Mouse (Mus musculus): ENCODE results near the gene Tmem185b.

The Tmem185b gene

GRCm38 (mm10) chr1:119525689-119526591, at the start of gene Tmem185b:
Gene Tmem185b, plus strand, starts transcription at chr1:119526160.
- DNase-seq (ENCODE audit: low read depth, low spot score), result peak; percentile 75

GRCm38 (mm10) chr1:119476905-119477353, 49.0 kb upstream of the Tmem185b start:
- no peak for DNase-seq (ENCODE audit: low read depth, low spot score)

GRCm38 (mm10) chr1:119479641-119480040, 46.3 kb upstream of the Tmem185b start:
- DNase-seq (ENCODE audit: low read depth, low spot score), result no peak

GRCm38 (mm10) chr1:119480678-119481077, 45.3 kb upstream of the Tmem185b start:
- DNase-seq (ENCODE audit: low read depth, low spot score), result no peak

DNA sequence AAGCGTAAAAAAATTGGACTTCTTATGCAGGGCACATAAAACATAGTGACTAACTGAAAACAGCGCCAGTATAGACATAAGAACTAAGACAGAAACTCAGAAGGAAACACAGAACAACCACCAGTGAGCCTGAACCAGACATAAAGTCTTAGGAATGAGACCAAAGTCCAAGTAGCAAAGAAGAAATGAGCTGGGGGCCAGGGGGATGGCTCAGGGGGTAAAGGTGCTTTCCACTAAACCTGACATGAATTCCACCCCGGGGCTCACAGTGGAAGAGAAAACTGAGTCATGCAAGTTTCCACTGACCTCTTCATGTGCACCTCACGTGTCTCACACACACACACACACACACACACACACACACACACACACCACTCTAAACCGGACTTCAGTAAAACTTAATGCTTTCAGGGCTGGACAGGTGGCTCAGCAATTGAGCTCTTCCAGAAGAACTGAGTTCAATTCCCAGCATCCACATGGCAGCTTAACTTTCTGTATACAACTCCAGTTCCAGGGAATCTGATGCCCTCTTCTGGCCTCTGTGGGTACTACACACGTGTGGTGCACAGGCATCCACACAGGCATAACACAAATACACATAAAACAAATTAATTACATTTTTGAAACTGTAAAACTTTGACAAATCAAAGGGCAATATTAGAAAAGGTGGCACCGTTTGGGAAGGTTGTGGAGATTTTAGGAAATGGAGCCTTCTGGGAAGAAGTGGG, 44.6 kb upstream of the Tmem185b start:
- no peak for DNase-seq (ENCODE audit: low read depth, low spot score)

DNA sequence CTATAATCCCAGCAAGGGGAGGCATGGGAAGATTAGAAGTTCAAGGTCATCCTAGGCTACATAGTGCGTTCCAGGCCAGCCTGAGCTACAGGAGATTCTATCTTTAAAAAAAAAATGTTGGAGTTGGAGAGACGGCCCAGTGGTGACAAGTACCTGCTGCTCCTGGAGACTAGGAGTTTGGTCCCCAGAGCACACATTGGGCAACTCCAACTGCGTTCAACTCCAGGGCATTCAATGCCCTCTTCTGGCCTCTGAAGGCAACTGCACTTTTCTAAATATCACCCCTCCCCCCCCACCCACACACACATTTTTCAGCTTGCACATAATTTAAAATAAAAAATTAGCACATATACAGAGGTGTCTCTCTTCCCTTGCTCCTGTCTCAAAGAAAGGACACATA, 43.1 kb upstream of the Tmem185b start:
- DNase-seq (ENCODE audit: low read depth, low spot score), result no peak

- DNase-seq (ENCODE audit: low read depth, low spot score), result peak; percentile 20
These were observed 41.5 kb upstream of the Tmem185b start for GRCm38 (mm10) chr1:119484457-119484856.

DNA sequence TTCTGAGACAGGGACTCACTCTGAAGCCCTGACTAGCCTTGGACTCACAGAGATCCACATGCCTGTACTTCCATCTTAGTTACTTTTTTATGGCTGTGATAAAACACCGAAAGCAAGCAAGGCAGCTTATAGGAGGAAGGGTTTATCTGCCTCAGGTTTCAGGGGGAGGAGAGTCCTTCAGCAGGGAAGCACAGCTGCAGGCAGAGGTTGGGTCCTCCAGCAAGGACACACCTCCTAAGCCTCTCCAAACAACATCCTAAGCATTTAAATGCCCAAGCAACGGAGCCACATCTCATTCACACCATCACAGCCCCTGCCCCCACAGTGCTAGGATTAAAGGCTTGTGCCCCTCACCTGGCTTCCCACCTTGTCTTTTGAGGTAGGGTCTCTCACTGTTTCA, 40.1 kb upstream of the Tmem185b start:
- no peak for DNase-seq (ENCODE audit: low read depth, low spot score)

DNA sequence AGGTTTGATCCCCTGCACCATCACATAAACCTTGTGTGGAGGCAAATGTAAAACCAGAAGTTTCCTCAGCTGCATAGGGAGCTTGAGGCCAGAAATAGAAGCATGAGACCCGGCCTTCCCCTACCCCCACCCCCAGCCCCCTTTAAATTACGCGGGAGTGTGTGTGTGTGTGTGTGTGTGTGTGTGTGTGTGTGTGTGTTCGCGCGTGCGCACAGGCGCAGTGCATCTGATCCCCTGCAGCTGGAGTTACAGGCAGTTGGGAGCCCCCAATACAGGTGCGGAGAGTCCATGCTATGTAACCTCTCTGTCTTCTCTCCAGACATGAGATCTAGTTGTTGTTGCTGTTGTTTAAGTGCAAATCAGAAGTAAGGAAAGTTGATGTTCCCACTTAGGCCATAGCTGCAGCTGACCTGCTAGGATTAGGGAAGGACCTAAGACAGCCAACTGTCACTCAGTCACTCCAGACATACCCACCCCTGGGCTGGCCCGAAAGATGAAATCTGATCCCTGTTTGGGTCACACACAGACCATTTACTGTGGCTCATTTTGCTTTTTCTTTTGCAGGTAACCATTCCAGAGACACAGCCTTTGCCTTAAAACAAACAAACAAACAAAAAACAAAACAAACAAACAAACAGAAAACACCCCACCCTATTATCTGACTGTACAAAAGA, 37.9 kb upstream of the Tmem185b start:
- no peak for DNase-seq (ENCODE audit: low read depth, low spot score)

DNA sequence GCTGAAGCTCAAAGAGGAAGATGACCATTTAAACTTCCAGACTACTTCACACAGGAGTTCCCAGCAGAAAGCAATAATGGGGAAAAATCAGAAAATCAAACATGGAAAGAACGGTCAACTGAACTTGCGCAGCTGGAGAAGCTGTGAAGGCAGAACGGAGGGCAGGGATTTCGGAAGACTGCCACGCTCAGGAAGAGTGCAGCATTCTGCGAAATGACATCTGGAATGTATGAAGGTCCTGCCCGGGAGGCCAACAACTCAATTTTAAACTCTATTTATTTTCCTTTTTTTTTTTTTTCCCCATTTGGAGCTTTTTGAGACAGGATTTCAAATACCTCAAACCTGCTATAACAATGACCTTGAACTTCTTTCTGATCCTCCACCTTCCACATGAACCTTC, 35.2 kb upstream of the Tmem185b start:
- DNase-seq (ENCODE audit: low read depth, low spot score), result no peak

- no peak for DNase-seq (ENCODE audit: low read depth, low spot score)
These were observed 33.9 kb upstream of the Tmem185b start for GRCm38 (mm10) chr1:119492097-119492496.

DNA sequence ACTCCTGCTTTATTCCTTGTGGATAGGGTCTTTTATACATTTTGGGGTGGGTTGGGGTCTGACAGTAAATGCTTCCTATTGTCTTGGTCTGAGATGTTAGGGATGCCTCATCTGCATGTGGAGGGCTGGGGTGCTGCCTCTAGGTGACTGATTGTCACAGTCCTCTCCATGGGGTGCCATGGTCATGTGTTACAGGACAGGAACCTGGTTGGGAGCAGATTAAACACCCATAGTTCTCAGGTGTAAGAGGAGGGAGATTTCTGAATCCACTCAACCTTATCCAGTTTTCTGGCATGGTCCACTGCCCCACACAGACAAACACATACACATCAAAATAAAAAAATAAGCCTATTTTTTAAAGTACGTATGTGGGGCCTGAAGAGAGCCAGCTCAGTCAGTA, 33.5 kb upstream of the Tmem185b start:
- DNase-seq (ENCODE audit: low read depth, low spot score), result no peak

GRCm38 (mm10) chr1:119494024-119494711, 31.8 kb upstream of the Tmem185b start:
- no peak for DNase-seq (ENCODE audit: low read depth, low spot score)

DNA sequence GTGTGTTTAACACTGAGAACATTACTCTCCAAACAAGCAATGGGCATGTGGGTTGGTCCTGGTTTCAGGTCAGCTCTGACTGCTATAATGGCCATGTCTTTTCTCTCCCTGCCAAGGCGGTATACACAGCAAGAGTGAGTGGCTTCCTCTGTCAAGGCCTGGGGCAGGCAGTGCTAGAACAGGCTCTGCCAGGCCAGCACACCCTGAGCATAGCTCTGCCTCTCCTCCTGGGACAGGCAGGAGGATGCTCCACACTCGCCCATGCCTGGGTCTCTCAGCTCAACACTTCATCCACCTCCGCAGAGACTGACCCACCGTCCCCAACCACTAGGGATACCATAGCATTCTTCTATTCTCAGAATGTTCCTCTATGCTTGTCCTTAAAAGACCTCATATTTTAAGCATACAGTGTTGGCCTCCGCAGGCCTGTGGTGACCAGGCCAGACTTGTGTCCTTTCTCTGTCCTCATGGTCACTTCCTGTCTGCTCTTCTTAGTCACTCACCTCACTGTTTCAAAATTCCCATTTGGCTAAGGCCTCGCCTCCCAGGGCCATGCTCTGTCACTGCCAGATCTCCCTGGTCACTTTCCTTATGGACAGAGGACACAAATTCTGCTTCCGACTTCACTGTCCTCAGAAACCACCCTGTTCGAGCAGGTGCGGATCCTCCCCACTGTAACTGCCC, 31.1 kb upstream of the Tmem185b start:
- DNase-seq (ENCODE audit: low read depth, low spot score), result no peak

GRCm38 (mm10) chr1:119495396-119495775, 30.6 kb upstream of the Tmem185b start:
- no peak for DNase-seq (ENCODE audit: low read depth, low spot score)

DNA sequence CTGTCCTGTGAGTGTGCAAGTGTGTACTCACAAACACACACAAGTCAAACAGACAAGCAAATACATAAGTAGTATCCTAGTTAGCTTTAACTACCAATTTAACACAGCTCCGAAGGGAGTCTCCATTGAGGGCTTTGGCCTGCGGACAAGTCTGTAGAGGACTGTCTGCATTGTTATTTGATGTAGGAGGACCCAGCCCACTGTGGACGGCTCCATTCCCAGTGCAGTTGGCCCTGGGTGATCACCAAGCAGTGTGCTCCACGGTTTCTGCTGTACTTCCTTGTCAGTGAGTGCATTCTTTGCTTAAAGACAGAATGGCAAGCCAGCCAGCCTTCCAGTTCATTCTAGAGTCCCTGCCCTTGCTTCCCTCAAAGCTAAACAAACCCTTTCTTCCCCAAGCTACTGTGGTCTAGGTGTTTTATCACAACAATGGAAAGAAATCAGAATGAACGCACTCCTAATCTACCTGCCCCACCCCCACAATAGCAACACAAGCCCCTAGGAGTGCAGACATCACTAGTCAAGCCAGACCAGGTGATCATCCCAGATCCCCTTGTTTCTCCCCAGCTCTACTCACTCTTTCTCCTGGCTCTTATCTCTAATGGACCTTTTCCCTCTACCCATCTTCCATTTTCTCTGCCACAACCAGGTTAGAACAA, 28.5 kb upstream of the Tmem185b start:
- DNase-seq (ENCODE audit: low read depth, low spot score), result no peak

DNA sequence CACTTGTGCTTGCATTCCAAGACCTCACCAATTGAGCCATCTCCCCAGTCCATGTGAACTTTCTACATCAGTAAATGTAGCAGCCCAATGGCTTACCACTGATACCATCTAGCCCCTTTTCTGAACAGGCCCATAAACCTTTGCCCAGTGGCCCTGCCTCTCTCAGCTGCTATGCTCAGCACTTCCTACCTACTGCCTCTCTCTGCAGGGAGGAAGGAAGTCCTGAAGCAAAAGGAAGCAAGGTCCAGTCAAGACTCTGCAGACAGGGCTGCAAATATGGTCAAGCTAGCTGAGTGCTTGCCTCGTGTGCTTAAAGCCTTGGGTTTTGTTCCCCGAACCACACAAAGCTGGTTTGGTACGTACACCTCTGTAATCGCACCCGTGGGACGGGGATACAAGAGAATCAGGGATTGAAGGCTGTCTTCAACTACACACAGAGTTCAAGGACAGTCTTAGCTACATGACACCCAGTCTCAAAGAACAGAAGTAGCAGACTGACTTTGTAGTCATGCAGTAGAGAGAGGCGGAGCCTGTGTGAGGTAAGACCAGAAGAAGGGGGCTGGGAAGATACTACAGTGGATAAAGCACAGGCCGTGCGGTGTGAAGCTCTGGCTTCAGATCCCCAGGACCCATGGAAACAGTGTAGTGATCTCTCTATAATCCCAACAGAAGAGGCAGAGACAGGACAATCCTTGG, 27.3 kb upstream of the Tmem185b start:
- DNase-seq (ENCODE audit: low read depth, low spot score), result no peak

- no peak for DNase-seq (ENCODE audit: low read depth, low spot score)
These were observed 26.5 kb upstream of the Tmem185b start for GRCm38 (mm10) chr1:119499456-119499855.

DNA sequence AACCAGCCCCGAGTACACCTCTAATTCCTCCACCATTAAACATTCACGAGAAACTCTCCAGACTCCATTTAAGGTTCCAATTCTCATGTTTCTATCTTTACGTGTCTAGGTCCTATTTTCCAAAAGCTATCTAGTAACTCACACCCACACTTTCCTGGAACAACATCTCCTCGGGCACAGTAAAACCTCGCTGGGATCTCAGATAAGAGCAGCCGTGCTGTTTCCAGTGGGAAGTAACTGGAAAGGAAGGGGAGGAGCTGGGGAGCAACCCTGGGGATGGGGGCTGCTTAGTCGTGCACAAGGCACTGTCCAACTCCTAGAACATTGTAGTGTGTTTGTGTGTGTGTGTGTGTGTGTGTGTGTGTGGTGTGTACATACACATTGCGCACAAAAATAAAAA, 24.1 kb upstream of the Tmem185b start:
- no peak for DNase-seq (ENCODE audit: low read depth, low spot score)

- no peak for DNase-seq (ENCODE audit: low read depth, low spot score)
These were observed 23.2 kb upstream of the Tmem185b start for GRCm38 (mm10) chr1:119502729-119503128.
